Mouse (Mus musculus): ENCODE measurements around the gene Fndc3b.

The Fndc3b gene

GRCm38 (mm10) chr3:27600645-27601044 lies 110.5 kb downstream of the Fndc3b start:
- ATAC-seq (ENCODE audit: insufficient number of reproducible peaks, low FRiP score, low TSS enrichment): no peak

GRCm38 (mm10) chr3:27600197-27600596 lies 110.9 kb downstream of the Fndc3b start:
- no peak for ATAC-seq (ENCODE audit: insufficient number of reproducible peaks, low FRiP score, low TSS enrichment)

- no peak for ATAC-seq (ENCODE audit: insufficient number of reproducible peaks, low FRiP score, low TSS enrichment)
Observed at GRCm38 (mm10) chr3:27598437-27599382, 112.4 kb downstream of the Fndc3b start.

GRCm38 (mm10) chr3:27593485-27594138 lies 117.5 kb downstream of the Fndc3b start:
- ATAC-seq (ENCODE audit: insufficient number of reproducible peaks, low FRiP score, low TSS enrichment): no peak

GRCm38 (mm10) chr3:27592728-27593484 lies 118.2 kb downstream of the Fndc3b start:
- ATAC-seq (ENCODE audit: insufficient number of reproducible peaks, low FRiP score, low TSS enrichment): no peak

GRCm38 (mm10) chr3:27590823-27591222 lies 120.3 kb downstream of the Fndc3b start:
- ATAC-seq (ENCODE audit: insufficient number of reproducible peaks, low FRiP score, low TSS enrichment): no peak

- no peak for ATAC-seq (ENCODE audit: insufficient number of reproducible peaks, low FRiP score, low TSS enrichment)
Observed at GRCm38 (mm10) chr3:27589305-27589704, 121.8 kb downstream of the Fndc3b start.

GRCm38 (mm10) chr3:27588604-27589003 lies 122.5 kb downstream of the Fndc3b start:
- ATAC-seq (ENCODE audit: insufficient number of reproducible peaks, low FRiP score, low TSS enrichment): no peak

GRCm38 (mm10) chr3:27584607-27585605 lies 126.2 kb downstream of the Fndc3b start:
- no peak for ATAC-seq (ENCODE audit: insufficient number of reproducible peaks, low FRiP score, low TSS enrichment)

- no peak for ATAC-seq (ENCODE audit: insufficient number of reproducible peaks, low FRiP score, low TSS enrichment)
Observed at GRCm38 (mm10) chr3:27581931-27582840, 128.9 kb downstream of the Fndc3b start.

- no peak for ATAC-seq (ENCODE audit: insufficient number of reproducible peaks, low FRiP score, low TSS enrichment)
Observed at GRCm38 (mm10) chr3:27580956-27581355, 130.2 kb downstream of the Fndc3b start.

GRCm38 (mm10) chr3:27579894-27580613 lies 131.1 kb downstream of the Fndc3b start:
- ATAC-seq (ENCODE audit: insufficient number of reproducible peaks, low FRiP score, low TSS enrichment): no peak

GRCm38 (mm10) chr3:27579229-27579628 lies 131.9 kb downstream of the Fndc3b start:
- no peak for ATAC-seq (ENCODE audit: insufficient number of reproducible peaks, low FRiP score, low TSS enrichment)

- ATAC-seq (ENCODE audit: insufficient number of reproducible peaks, low FRiP score, low TSS enrichment): no peak
Observed at GRCm38 (mm10) chr3:27577349-27578025, 133.6 kb downstream of the Fndc3b start.

- ATAC-seq (ENCODE audit: insufficient number of reproducible peaks, low FRiP score, low TSS enrichment): no peak
Observed at GRCm38 (mm10) chr3:27574241-27574640, 136.9 kb downstream of the Fndc3b start.

- no peak for ATAC-seq (ENCODE audit: insufficient number of reproducible peaks, low FRiP score, low TSS enrichment)
Observed at GRCm38 (mm10) chr3:27573458-27573857, 137.6 kb downstream of the Fndc3b start.

GRCm38 (mm10) chr3:27572305-27572704 lies 138.8 kb downstream of the Fndc3b start:
- ATAC-seq (ENCODE audit: insufficient number of reproducible peaks, low FRiP score, low TSS enrichment): peak; percentile 46; the same call in 1 of the 2 replicates
